Mouse (Mus musculus) adrenal gland, adult 8-10 months (tissue): ENCODE measurements around the gene Reln. TPM values are rescaled to one million over a fixed set of nuclear protein-coding genes. Genes with fewer than 3 reads are reported as not detected.

Experiments used
- total RNA-seq, 4 experiments: library from RNA; stranded (reverse); gene quantifications; 2 replicates each; pipeline ENCODE4 v1.2.4; 2022

Reln gene
- total RNA-seq, 4 experiments from 2014 or later: 0.83 to 2.4 (median 1.4) TPM

Other genes with a start within 250 kb of the Reln start
- gene Orc5, start 205.7 kb upstream of the Reln start, total RNA-seq: 10 to 100 TPM; 16.3 to 21.0 (median 19.9) TPM